Mouse (Mus musculus) hindbrain, embryonic 11.5 days (tissue): ENCODE results near the gene Cited2. TPM values are rescaled to one million over a fixed set of nuclear protein-coding genes. Genes with fewer than 3 reads are reported as not detected.

Experiments used
- ATAC-seq: fragments of 200-750 bp; cut with Nextera tagmentation; 2 replicates; pipeline ENCODE4 v1.8.0; 2017; ENCODE audit warnings: mild to moderate bottlenecking, moderate TSS enrichment, moderate library complexity; ENCODE audit not compliant: low FRiP score
- DNase-seq: peaks from one replicate; pipeline ENCODE4 v3.0.0-alpha.2; 2015; ENCODE audit warnings: low spot score
- H3K27ac ChIP-seq: fragments of 300-500 bp; sonication (generic); 2 replicates; pipeline ENCODE4 v1.5.1; 2014; ENCODE audit warnings: mild to moderate bottlenecking, low read depth, low read length
- H3K27me3 ChIP-seq: fragments of 300-500 bp; sonication (generic); 2 replicates; pipeline ENCODE4 v1.6.1; 2014; ENCODE audit warnings: mild to moderate bottlenecking, low read length, moderate library complexity, mixed read lengths; ENCODE audit not compliant: control insufficient read depth, insufficient read depth
- H3K36me3 ChIP-seq: fragments of 300-500 bp; sonication (generic); 2 replicates; pipeline ENCODE4 v1.6.1; 2014; ENCODE audit warnings: mild to moderate bottlenecking, low read length, moderate library complexity, mixed read lengths; ENCODE audit not compliant: control insufficient read depth, insufficient read depth
- H3K4me1 ChIP-seq: fragments of 300-500 bp; sonication (generic); replicated peaks from 2 replicates; pipeline ENCODE4 v1.6.1; 2014; ENCODE audit warnings: low read length, mixed read lengths; ENCODE audit not compliant: control insufficient read depth, insufficient read depth
- H3K4me2 ChIP-seq: fragments of 300-500 bp; sonication (generic); replicated peaks from 2 replicates; pipeline ENCODE4 v1.6.1; 2014; ENCODE audit warnings: mild to moderate bottlenecking, low read depth, low read length
- H3K4me3 ChIP-seq: fragments of 300-500 bp; sonication (generic); 2 replicates; pipeline ENCODE4 v1.5.1; 2014; ENCODE audit warnings: low read depth, low read length
- H3K9ac ChIP-seq: fragments of 300-500 bp; sonication (generic); 2 replicates; pipeline ENCODE4 v1.6.1; 2014; ENCODE audit warnings: low read depth, low read length
- H3K9me3 ChIP-seq: fragments of 300-500 bp; sonication (generic); 2 replicates; pipeline ENCODE4 v1.6.1; 2016; ENCODE audit warnings: low read length; ENCODE audit not compliant: control insufficient read depth
- WGBS: fragments of 180-500 bp; shearing (Covaris S2); extraction: QIAGEN DNeasy Blood & Tissue Kit; methylation state at CpG from one replicate; pipeline ENCODE4 v1.1.7; 2014; 5-methylcytosine and 5-hydroxymethylcytosine counted together
- polyA plus RNA-seq: library from polyadenylated mRNA; unstranded; fragments of >200 nt; fragmentation: Nextera tagmentation; extraction: Ambion mirVana; gene quantifications from 2 replicates; pipeline ENCODE4 v1.2.1, GENCODE M21; 2014

The Cited2 gene
- polyA plus RNA-seq, 1 experiment from 2014 or later: 109 TPM

- no peaks in the 10 kb centered on the region for H3K9me3 ChIP-seq
- H3K4me2 ChIP-seq: peak overlapping the region; percentile 78
- WGBS: 83% methylated on average over 8 of the region's 8 CpGs
- H3K4me3 ChIP-seq: peak overlapping the region; percentile 98
- H3K27ac ChIP-seq: peak overlapping the region; percentile 98
- H3K36me3 ChIP-seq: no peaks in the 10 kb centered on the region
- ATAC-seq (no peak), DNase-seq (no peak)
- no peak overlapping the region for H3K9ac ChIP-seq
- no peaks in the 10 kb centered on the region for H3K27me3 ChIP-seq
- no peaks in the 10 kb centered on the region; the same call in 1 of the 2 replicates for H3K4me1 ChIP-seq
These were observed 2.0 kb upstream of the Cited2 start for GRCm38 (mm10) chr10:17720891-17721601.

GRCm38 (mm10) chr10:17721602-17722121 lies 1.4 kb upstream of the Cited2 start:
- no peaks in the 10 kb centered on the region for H3K36me3 ChIP-seq
- H3K27ac ChIP-seq: peak overlapping the region; percentile 98
- H3K4me1 ChIP-seq: no peaks in the 10 kb centered on the region; the same call in 1 of the 2 replicates
- peak; percentile 2 for ATAC-seq
- peak overlapping the region; percentile 97 for H3K9ac ChIP-seq
- peak overlapping the region; percentile 98 for H3K4me3 ChIP-seq
- no peaks in the 10 kb centered on the region for H3K27me3 ChIP-seq
- WGBS: under 1% methylated on average over 21 of the region's 21 CpGs
- no peaks in the 10 kb centered on the region for H3K9me3 ChIP-seq
- DNase-seq: peak; percentile 70
- H3K4me2 ChIP-seq: peak overlapping the region; percentile 78

GRCm38 (mm10) chr10:17722158-17722557 lies 860 bp upstream of the Cited2 start:
- Histone ChIP-seq H3K9ac (peak overlapping the region; percentile 97), H3K4me3 (peak overlapping the region; percentile 98), H3K4me1 (no peaks in the 10 kb centered on the region; the same call in 1 of the 2 replicates), H3K9me3 (no peaks in the 10 kb centered on the region), H3K27me3 (no peaks in the 10 kb centered on the region), H3K27ac (peak overlapping the region; percentile 98), H3K36me3 (no peaks in the 10 kb centered on the region), H3K4me2 (peak overlapping the region; percentile 78)
- WGBS: 0% methylated on average over 24 of the region's 24 CpGs
- peak; percentile 75 for ATAC-seq
- DNase-seq: peak; percentile 95

- Histone ChIP-seq H3K27ac (peak overlapping the region; percentile 98), H3K9me3 (no peaks in the 10 kb centered on the region), H3K9ac (peak overlapping the region; percentile 97), H3K4me1 (no peaks in the 10 kb centered on the region; the same call in 1 of the 2 replicates), H3K27me3 (no peaks in the 10 kb centered on the region), H3K4me2 (peak overlapping the region; percentile 66), H3K36me3 (no peaks in the 10 kb centered on the region), H3K4me3 (peak overlapping the region; percentile 98)
- peak; percentile 63 for ATAC-seq
- no peak for DNase-seq
- 1% methylated on average over 30 of the region's 30 CpGs for WGBS
These were observed 413 bp downstream of the Cited2 start for GRCm38 (mm10) chr10:17723421-17723841.

GRCm38 (mm10) chr10:17723871-17724741 lies 1.1 kb downstream of the Cited2 start:
- no peaks in the 10 kb centered on the region for H3K36me3 ChIP-seq
- WGBS: under 1% methylated on average over 65 of the region's 65 CpGs
- DNase-seq (peak; percentile 62), ATAC-seq (peak; percentile 17)
- peak overlapping the region; percentile 66 for H3K4me2 ChIP-seq
- peak overlapping the region; percentile 97 for H3K9ac ChIP-seq
- H3K9me3 ChIP-seq: no peaks in the 10 kb centered on the region
- no peaks in the 10 kb centered on the region; the same call in 1 of the 2 replicates for H3K4me1 ChIP-seq
- H3K27ac ChIP-seq: peak overlapping the region; percentile 98
- no peaks in the 10 kb centered on the region for H3K27me3 ChIP-seq
- H3K4me3 ChIP-seq: peak overlapping the region; percentile 98

GRCm38 (mm10) chr10:17725037-17725584 lies 2.1 kb downstream of the Cited2 start:
- DNase-seq (peak; percentile 34), ATAC-seq (no peak)
- no peaks in the 10 kb centered on the region for H3K27me3 ChIP-seq
- no peak overlapping the region for H3K27ac ChIP-seq
- H3K36me3 ChIP-seq: no peaks in the 10 kb centered on the region
- H3K4me2 ChIP-seq: peak overlapping the region; percentile 66
- peak overlapping the region; percentile 97; the same call in 1 of the 2 replicates for H3K9ac ChIP-seq
- peak overlapping the region; percentile 98 for H3K4me3 ChIP-seq
- no peaks in the 10 kb centered on the region for H3K9me3 ChIP-seq
- WGBS: 19% methylated on average over 8 of the region's 8 CpGs
- no peaks in the 10 kb centered on the region; the same call in 1 of the 2 replicates for H3K4me1 ChIP-seq

- H3K27ac ChIP-seq: 0 out of 2 replicates have a peak overlapping the region, but pooled peaks have one; percentile 24
- peak overlapping the region; percentile 98 for H3K4me3 ChIP-seq
- no peaks in the 10 kb centered on the region for H3K36me3 ChIP-seq
- no peaks in the 10 kb centered on the region for H3K9me3 ChIP-seq
- WGBS: 47% methylated on average over 7 of the region's 7 CpGs
- ATAC-seq (no peak), DNase-seq (peak; percentile 10)
- no peaks in the 10 kb centered on the region for H3K27me3 ChIP-seq
- H3K4me2 ChIP-seq: peak overlapping the region; percentile 66
- H3K9ac ChIP-seq: peak overlapping the region; percentile 38
- no peaks in the 10 kb centered on the region; the same call in 1 of the 2 replicates for H3K4me1 ChIP-seq
These were observed 2.8 kb downstream of the Cited2 start for GRCm38 (mm10) chr10:17725644-17726372.

GRCm38 (mm10) chr10:17726373-17726720 lies 3.3 kb downstream of the Cited2 start:
- no peaks in the 10 kb centered on the region for H3K27me3 ChIP-seq
- no peak for ATAC-seq
- 37% methylated on average over 2 of the region's 2 CpGs for WGBS
- H3K36me3 ChIP-seq: no peaks in the 10 kb centered on the region
- H3K9me3 ChIP-seq: no peaks in the 10 kb centered on the region
- peak overlapping the region; percentile 98 for H3K4me3 ChIP-seq
- H3K4me2 ChIP-seq: peak overlapping the region; percentile 66
- 0 out of 2 replicates have a peak overlapping the region, but pooled peaks have one; percentile 24 for H3K27ac ChIP-seq
- DNase-seq: peak; percentile 32
- H3K4me1 ChIP-seq: no peaks in the 10 kb centered on the region; the same call in 1 of the 2 replicates
- peak overlapping the region; percentile 38 for H3K9ac ChIP-seq
